Mouse (Mus musculus) forebrain, embryonic 13.5 days (tissue): ENCODE results near the gene Lcp2. TPM values are rescaled to one million over a fixed set of nuclear protein-coding genes. Genes with fewer than 3 reads are reported as not detected.
A peak's percentile ranks its signal among the peaks of the same experiment; 100 is the strongest.

Experiments
- ATAC-seq: fragments of 200-750 bp; cut with Nextera tagmentation; 2 replicates; pipeline ENCODE4 v1.8.0; 2017
- H3K27ac ChIP-seq: fragments of 300-500 bp; sonication (generic); 2 replicates; pipeline ENCODE4 v1.5.1; 2015; ENCODE audit warnings: inconsistent platforms, mild to moderate bottlenecking, moderate library complexity
- H3K27me3 ChIP-seq: fragments of 300-500 bp; sonication (generic); 2 replicates; pipeline ENCODE4 v1.6.1; 2015; ENCODE audit warnings: mild to moderate bottlenecking, inconsistent platforms
- H3K36me3 ChIP-seq: fragments of 300-500 bp; sonication (generic); 2 replicates; pipeline ENCODE4 v1.6.1; 2015; ENCODE audit warnings: mild to moderate bottlenecking, inconsistent platforms; ENCODE audit not compliant: poor library complexity, severe bottlenecking
- H3K4me1 ChIP-seq: fragments of 300-500 bp; sonication (generic); 2 replicates; pipeline ENCODE4 v1.6.1; 2015; ENCODE audit warnings: inconsistent platforms
- H3K4me2 ChIP-seq: fragments of 300-500 bp; sonication (generic); 2 replicates; pipeline ENCODE4 v1.6.1; 2015; ENCODE audit warnings: inconsistent platforms, mild to moderate bottlenecking, moderate library complexity
- H3K4me3 ChIP-seq: fragments of 300-500 bp; sonication (generic); 2 replicates; pipeline ENCODE4 v1.5.1; 2015; ENCODE audit warnings: mild to moderate bottlenecking, inconsistent platforms
- H3K9ac ChIP-seq: fragments of 300-500 bp; sonication (generic); 2 replicates; pipeline ENCODE4 v1.6.1; 2015; ENCODE audit warnings: mild to moderate bottlenecking, inconsistent platforms
- H3K9me3 ChIP-seq: fragments of 300-500 bp; sonication (generic); replicated peaks from 2 replicates; pipeline ENCODE4 v1.6.1; 2016; ENCODE audit warnings: inconsistent platforms
- WGBS: fragments of 180-500 bp; shearing (Covaris S2); methylation state at CpG from one replicate; pipeline ENCODE4 v1.1.7; 2015; 5-methylcytosine and 5-hydroxymethylcytosine counted together
- polyA plus RNA-seq: library from polyadenylated mRNA; unstranded; fragments of >200 nt; fragmentation: Nextera tagmentation; extraction: Ambion mirVana; gene quantifications from 2 replicates; pipeline ENCODE4 v1.2.1, GENCODE M21; 2015

The Lcp2 gene
- polyA plus RNA-seq = 0.96 and 1.4 TPM in 2 replicates

DNA sequence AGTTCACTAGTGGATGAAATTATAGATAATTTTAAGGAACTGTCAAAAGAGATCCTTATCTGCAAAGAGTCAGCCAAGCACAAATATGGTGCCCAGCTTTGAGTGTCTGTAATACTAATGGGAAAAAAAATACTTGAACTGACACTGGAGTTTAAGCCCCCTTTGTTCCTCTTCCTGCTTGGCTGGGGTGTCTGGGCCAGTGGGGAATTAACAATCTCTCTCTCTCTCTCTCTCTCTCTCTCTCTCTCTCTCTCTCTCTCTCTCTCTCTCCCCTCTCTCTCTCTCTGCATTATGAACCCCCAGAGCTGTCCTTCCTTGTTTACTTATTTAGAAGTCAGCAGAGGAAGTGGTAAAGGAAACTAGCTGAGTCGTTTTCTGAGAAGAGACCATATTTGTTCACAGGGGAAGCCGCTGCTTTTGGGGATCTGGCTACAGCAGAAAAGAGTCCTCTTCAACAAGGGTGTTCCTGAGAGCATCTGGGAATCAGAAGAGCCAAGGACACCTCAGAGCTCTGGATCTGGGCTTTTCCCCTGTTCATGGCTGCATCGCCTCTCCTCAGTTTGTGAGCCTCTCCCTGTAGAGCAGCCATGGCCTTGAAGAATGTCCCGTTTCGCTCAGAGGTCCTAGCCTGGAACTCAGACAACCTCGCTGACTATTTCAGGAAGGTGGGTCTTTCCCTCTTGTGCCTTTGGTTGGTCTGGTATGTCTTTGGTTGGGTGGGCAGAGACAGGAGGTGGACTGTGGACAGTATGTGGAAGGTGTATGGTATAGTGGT, at the start of gene Lcp2:
TSS of gene Lcp2 (plus strand) at position 154 of the 775 bp plus-strand sequence.
- 85% methylated on average over 6 of the region's 6 CpGs for WGBS
- H3K27ac ChIP-seq = no peak within 1 kb of the TSS
- H3K4me2 ChIP-seq = no peak within 1 kb of the TSS
- H3K27me3 ChIP-seq = no peaks in the 10 kb centered on the region
- no peak for ATAC-seq
- no peak within 1 kb of the TSS for H3K4me3 ChIP-seq
- H3K9ac ChIP-seq = no peak within 1 kb of the TSS
- no peaks in the 10 kb centered on the region for H3K36me3 ChIP-seq
- H3K9me3 ChIP-seq = no peaks in the 10 kb centered on the region
- no peaks in the 10 kb centered on the region for H3K4me1 ChIP-seq

GRCm38 (mm10) chr11:33998244-33998643, 48.5 kb upstream of the Lcp2 start:
- ATAC-seq = no peak
- H3K27ac ChIP-seq = no peak overlapping the region

GRCm38 (mm10) chr11:34000416-34000815, 46.3 kb upstream of the Lcp2 start:
- Histone ChIP-seq H3K9ac (no peak overlapping the region), H3K4me2 (no peak overlapping the region), H3K9me3 (no peaks in the 10 kb centered on the region), H3K27me3 (0 out of 2 replicates have a peak, but pooled peaks cover 3% of the 10 kb centered on the region), H3K4me1 (no peaks in the 10 kb centered on the region), H3K4me3 (no peak overlapping the region), H3K27ac (no peak overlapping the region), H3K36me3 (no peaks in the 10 kb centered on the region)
- no peak for ATAC-seq
- WGBS = 78% methylated on average over 3 of the region's 3 CpGs

More at GRCm38 (mm10) chr11:33998244-33998643, 48.5 kb upstream of the Lcp2 start:
- Histone ChIP-seq H3K9me3 (no peaks in the 10 kb centered on the region), H3K4me1 (0 out of 2 replicates have a peak, but pooled peaks cover under 1% of the 10 kb centered on the region), H3K27me3 (peaks cover 3% of the 10 kb centered on the region; the same call in 1 of the 2 replicates), H3K9ac (no peak overlapping the region), H3K4me2 (no peak overlapping the region), H3K36me3 (no peaks in the 10 kb centered on the region), H3K4me3 (no peak overlapping the region)
- WGBS = 63% methylated on average over 10 of the region's 10 CpGs

DNA sequence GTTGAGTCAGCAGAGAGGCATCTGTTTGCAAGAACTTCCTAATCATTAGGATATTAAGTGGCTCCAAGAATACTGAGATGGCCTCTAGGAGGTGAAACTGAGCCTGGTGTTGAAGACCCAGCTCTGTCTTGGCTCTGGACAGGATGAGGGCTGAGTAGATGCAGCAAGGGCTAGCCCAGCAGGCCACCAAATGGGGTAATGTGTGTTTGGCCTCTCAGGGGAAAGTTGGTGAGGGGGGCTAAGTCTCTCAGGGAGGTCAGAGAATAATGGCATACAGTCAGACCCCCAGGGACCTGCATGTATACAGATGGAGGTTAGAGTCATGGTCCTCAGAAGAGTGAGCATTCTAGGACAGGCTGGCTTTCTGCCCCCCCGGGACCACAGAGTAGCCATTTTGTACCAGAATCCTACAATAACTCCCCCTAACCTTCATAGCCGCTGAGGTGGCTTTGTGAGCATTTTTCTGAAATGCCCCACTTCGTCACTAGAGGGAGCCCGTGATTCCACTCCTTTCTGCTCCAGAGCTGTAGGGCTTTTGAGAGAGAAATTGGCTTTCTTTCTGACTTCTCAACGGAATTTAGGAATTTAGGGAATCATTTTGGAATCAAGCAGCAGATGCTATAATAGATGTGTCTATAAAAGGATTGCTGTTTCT, 44.7 kb upstream of the Lcp2 start:
- H3K4me3 ChIP-seq = no peak overlapping the region
- H3K9ac ChIP-seq = no peak overlapping the region
- no peaks in the 10 kb centered on the region for H3K4me1 ChIP-seq
- no peak overlapping the region for H3K4me2 ChIP-seq
- H3K27me3 ChIP-seq = 0 out of 2 replicates have a peak, but pooled peaks cover 3% of the 10 kb centered on the region
- WGBS = 13% methylated on average over 5 of the region's 5 CpGs
- no peak overlapping the region for H3K27ac ChIP-seq
- no peaks in the 10 kb centered on the region for H3K9me3 ChIP-seq
- ATAC-seq = peak; percentile 33; the same call in 1 of the 2 replicates
- no peaks in the 10 kb centered on the region for H3K36me3 ChIP-seq

GRCm38 (mm10) chr11:34002593-34002965, 44.1 kb upstream of the Lcp2 start:
- Histone ChIP-seq H3K4me1 (no peaks in the 10 kb centered on the region), H3K9ac (no peak overlapping the region), H3K36me3 (no peaks in the 10 kb centered on the region), H3K9me3 (no peaks in the 10 kb centered on the region), H3K4me2 (no peak overlapping the region), H3K4me3 (no peak overlapping the region), H3K27me3 (0 out of 2 replicates have a peak, but pooled peaks cover 3% of the 10 kb centered on the region), H3K27ac (no peak overlapping the region)
- no peak for ATAC-seq
- whole genome bisulfite sequencing = 79% methylated on average over 5 of the region's 5 CpGs

GRCm38 (mm10) chr11:34007616-34008015, 39.1 kb upstream of the Lcp2 start:
- WGBS = 95% methylated on average over 2 of the region's 2 CpGs
- no peaks in the 10 kb centered on the region for H3K9me3 ChIP-seq
- no peak overlapping the region for H3K4me2 ChIP-seq
- H3K27ac ChIP-seq = no peak overlapping the region
- H3K4me1 ChIP-seq = no peaks in the 10 kb centered on the region
- ATAC-seq = no peak
- H3K27me3 ChIP-seq = 0 out of 2 replicates have a peak, but pooled peaks cover under 1% of the 10 kb centered on the region
- no peak overlapping the region for H3K4me3 ChIP-seq
- no peak overlapping the region for H3K9ac ChIP-seq
- no peaks in the 10 kb centered on the region for H3K36me3 ChIP-seq

GRCm38 (mm10) chr11:34008214-34008613, 38.5 kb upstream of the Lcp2 start:
- H3K9me3 ChIP-seq = no peaks in the 10 kb centered on the region
- 0 out of 2 replicates have a peak, but pooled peaks have one; percentile 21 for ATAC-seq
- no peak overlapping the region for H3K4me3 ChIP-seq
- no peaks in the 10 kb centered on the region for H3K27me3 ChIP-seq
- H3K9ac ChIP-seq = no peak overlapping the region
- WGBS = 86% methylated on average over 11 of the region's 11 CpGs
- no peak overlapping the region for H3K4me2 ChIP-seq
- no peaks in the 10 kb centered on the region for H3K4me1 ChIP-seq
- H3K36me3 ChIP-seq = no peaks in the 10 kb centered on the region
- no peak overlapping the region for H3K27ac ChIP-seq

DNA sequence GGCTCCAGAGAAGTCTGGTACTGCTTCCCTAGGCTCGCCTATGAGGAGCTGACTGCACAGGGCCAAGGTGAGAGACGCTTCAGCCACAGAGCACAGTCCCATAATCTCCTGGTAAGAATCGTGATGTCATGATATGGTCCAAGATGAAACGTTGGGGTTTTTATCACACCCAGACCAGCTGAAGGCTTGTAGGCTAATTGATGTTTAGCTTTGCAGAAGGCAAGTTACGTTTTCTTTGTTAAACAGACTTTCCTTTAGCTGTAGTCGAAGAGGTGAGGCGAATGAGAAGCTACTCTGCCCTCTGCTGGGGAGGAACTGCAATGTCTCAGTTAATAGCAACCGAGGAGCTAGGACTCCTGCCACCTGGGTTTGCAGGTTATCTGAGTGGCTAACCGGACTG, 38.0 kb upstream of the Lcp2 start:
- no peaks in the 10 kb centered on the region for H3K4me1 ChIP-seq
- peak; percentile 55; the same call in 1 of the 2 replicates for ATAC-seq

DNA sequence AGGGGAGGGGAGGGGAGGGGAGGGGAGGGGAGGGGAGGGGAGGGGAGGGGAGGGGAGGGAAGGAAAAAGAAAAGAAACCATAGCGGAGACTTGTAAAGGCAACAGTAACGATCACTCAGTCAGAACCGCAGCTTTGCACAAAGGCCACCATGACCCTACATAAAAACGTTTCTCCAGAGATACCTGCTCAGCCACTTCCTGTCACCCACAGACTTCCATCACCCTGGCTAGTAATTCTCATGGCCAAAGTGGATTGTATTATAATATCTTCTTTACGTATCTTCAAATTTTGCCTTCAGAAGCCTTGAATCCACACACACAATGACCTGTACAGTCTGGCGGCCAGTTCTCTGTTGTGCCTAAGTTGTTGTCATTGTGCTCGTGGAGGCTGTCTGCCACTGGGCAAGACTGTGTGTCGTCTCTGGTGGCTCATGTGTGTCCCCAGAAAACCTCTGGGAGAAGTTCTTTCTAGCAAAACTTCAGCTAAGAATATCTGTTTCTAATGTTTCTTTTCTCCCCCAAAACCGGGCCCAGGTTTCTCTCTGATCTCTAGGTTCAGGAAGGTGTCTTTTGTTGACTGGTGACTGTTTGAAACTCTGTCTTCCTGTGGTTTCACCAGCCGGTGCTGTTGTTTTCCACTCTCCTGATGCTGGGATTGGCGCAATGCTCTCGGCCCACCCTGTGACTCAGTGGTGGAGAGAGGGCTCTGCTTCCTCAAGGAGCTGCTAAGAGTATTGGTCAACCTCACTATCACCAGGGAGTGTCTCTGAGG, 37.2 kb upstream of the Lcp2 start:
- ATAC-seq = no peak
- H3K36me3 ChIP-seq = no peaks in the 10 kb centered on the region
- no peak overlapping the region for H3K27ac ChIP-seq
- H3K4me1 ChIP-seq = no peaks in the 10 kb centered on the region
- no peaks in the 10 kb centered on the region for H3K27me3 ChIP-seq
- no peak overlapping the region for H3K4me3 ChIP-seq
- no peak overlapping the region for H3K9ac ChIP-seq
- H3K9me3 ChIP-seq = no peaks in the 10 kb centered on the region
- 73% methylated on average over 12 of the region's 12 CpGs for WGBS
- H3K4me2 ChIP-seq = no peak overlapping the region

More for the DNA sequence above, 38.0 kb upstream of the Lcp2 start:
- Histone ChIP-seq H3K36me3 (no peaks in the 10 kb centered on the region), H3K9ac (no peak overlapping the region), H3K4me3 (no peak overlapping the region), H3K9me3 (no peaks in the 10 kb centered on the region), H3K27ac (no peak overlapping the region), H3K27me3 (no peaks in the 10 kb centered on the region), H3K4me2 (no peak overlapping the region)
- 43% methylated on average over 9 of the region's 9 CpGs for WGBS

- no peaks in the 10 kb centered on the region for H3K36me3 ChIP-seq
- H3K27ac ChIP-seq = no peak overlapping the region
- no peak overlapping the region for H3K4me2 ChIP-seq
- H3K9me3 ChIP-seq = no peaks in the 10 kb centered on the region
- no peaks in the 10 kb centered on the region for H3K27me3 ChIP-seq
- 79% methylated on average over 7 of the region's 7 CpGs for WGBS
- no peak overlapping the region for H3K9ac ChIP-seq
- no peaks in the 10 kb centered on the region for H3K4me1 ChIP-seq
- no peak for ATAC-seq
- H3K4me3 ChIP-seq = no peak overlapping the region
Observed at GRCm38 (mm10) chr11:34010133-34010858, 36.4 kb upstream of the Lcp2 start.

DNA sequence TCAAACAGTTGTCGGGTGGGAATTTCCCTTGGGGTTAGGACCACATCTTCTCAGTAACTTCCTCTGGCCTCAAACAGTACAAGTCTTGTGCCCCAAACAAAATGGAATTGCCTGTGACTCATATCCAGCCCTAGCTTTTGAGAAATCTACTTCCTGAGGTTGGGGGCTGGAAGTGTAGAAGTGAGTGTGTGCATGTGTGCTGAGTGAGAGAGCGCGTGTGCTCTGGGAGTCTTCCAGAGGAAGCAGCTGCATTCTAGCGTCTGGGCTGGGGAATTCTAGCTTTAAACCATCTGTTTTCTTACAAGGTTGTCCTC, 35.9 kb upstream of the Lcp2 start:
- Histone ChIP-seq H3K27ac (no peak overlapping the region), H3K27me3 (no peaks in the 10 kb centered on the region), H3K9me3 (no peaks in the 10 kb centered on the region), H3K36me3 (no peaks in the 10 kb centered on the region), H3K9ac (no peak overlapping the region), H3K4me2 (no peak overlapping the region), H3K4me3 (no peak overlapping the region), H3K4me1 (no peaks in the 10 kb centered on the region)
- ATAC-seq = no peak
- 73% methylated on average over 4 of the region's 4 CpGs for WGBS
